Mouse (Mus musculus): ENCODE data around the gene Kcnmb2.

- TF ChIP-seq CTCF (IDR thresholded peaks at IDR 0.05; ENCODE audit: insufficient read depth, low read length) (no peak), POLR2A (IDR thresholded peaks at IDR 0.05; ENCODE audit: borderline replicate concordance, extremely low read depth, low read depth, low read length) (no peak)
These were observed at the start of gene Kcnmb2 for GRCm38 (mm10) chr3:31902504-31903330.
